Comparison of ENCODE assay signal across 17 mouse cellular contexts in genomic region chr11:114072644-114073043, GRCm38 (mm10). TPM values are rescaled to one million over a fixed set of nuclear protein-coding genes. Genes with fewer than 3 reads are reported as not detected.
DNase-seq lines count a peak whose midpoint lies in the region; ATAC-seq and TF ChIP-seq lines count a peak whose summit lies in the region.
"Had no signal": no experiment of that assay in that cellular context is flagged by ENCODE, and none has a peak within 500 bp of the region (broad histone marks: within the 10 kb centered on the region; RNA-seq: fewer than 3 reads in every experiment).

No protein-coding gene starts in this region.

- H3K27ac ChIP-seq in heart, embryonic 16.5 days (ENCODE audit: low read length), result no peak overlapping the region
- H3K27ac ChIP-seq in thymus, adult 2 months (ENCODE audit: control insufficient read depth, insufficient read depth, low read length), result no peak overlapping the region
- H3K27ac ChIP-seq: embryonic facial prominence, embryonic 15.5 days; limb, embryonic 15.5 days; midbrain, embryonic 15.5 days; neural tube, embryonic 15.5 days had no signal

- ATAC-seq in CD4-positive, CD25-positive, alpha-beta regulatory T cell, adult 4 months, result no peak
- no peak for ATAC-seq in heart, embryonic 16.5 days (replicated peaks; ENCODE audit: extremely low read depth, insufficient read depth, low FRiP score)
- ATAC-seq: inflammation-experienced regulatory T-cells, adult 6 months; midbrain, embryonic 15.5 days had no signal

- peaks cover 5% of the 10 kb centered on the region; the same call in 1 of the 2 replicates for H3K9me3 ChIP-seq in heart, embryonic 16.5 days (replicated peaks; ENCODE audit: control insufficient read depth, low read length)
- H3K9me3 ChIP-seq: embryonic facial prominence, embryonic 15.5 days; limb, embryonic 15.5 days had no signal

- no peaks in the 10 kb centered on the region for H3K36me3 ChIP-seq in heart, embryonic 16.5 days (ENCODE audit: control insufficient read depth, insufficient read depth)
- H3K36me3 ChIP-seq in thymus, adult 2 months (ENCODE audit: control insufficient read depth, insufficient read depth, low read length), result no peaks in the 10 kb centered on the region
- H3K36me3 ChIP-seq: embryonic facial prominence, embryonic 15.5 days; limb, embryonic 15.5 days; midbrain, embryonic 15.5 days; neural tube, embryonic 15.5 days had no signal

- 0 out of 2 replicates have a peak, but pooled peaks cover 2% of the 10 kb centered on the region for H3K4me1 ChIP-seq in heart, embryonic 16.5 days (ENCODE audit: control insufficient read depth, insufficient read depth, low read length)
- H3K4me1 ChIP-seq in thymus, adult 2 months (replicated peaks; ENCODE audit: control insufficient read depth, insufficient read depth, low read length), result no peaks in the 10 kb centered on the region

- peaks cover 8% of the 10 kb centered on the region for H3K27me3 ChIP-seq in heart, embryonic 16.5 days (ENCODE audit: control insufficient read depth, insufficient read depth, low read length)
- 0 out of 2 replicates have a peak, but pooled peaks cover 3% of the 10 kb centered on the region for H3K27me3 ChIP-seq in thymus, adult 2 months (ENCODE audit: control insufficient read depth, insufficient read depth, low read length)
- H3K27me3 ChIP-seq: neural tube, embryonic 15.5 days had no signal

- no peak for TF ChIP-seq CTCF in thymus, adult 2 months (IDR thresholded peaks at IDR 0.05; ENCODE audit: borderline replicate concordance, control insufficient read depth, extremely low read depth, insufficient read depth, low read length, poor library complexity)

- H3K9ac ChIP-seq in heart, embryonic 16.5 days (ENCODE audit: low read length), result no peak overlapping the region
- H3K9ac ChIP-seq: embryonic facial prominence, embryonic 15.5 days; limb, embryonic 15.5 days; midbrain, embryonic 15.5 days; neural tube, embryonic 15.5 days had no signal

- peak overlapping the region; percentile 42; the same call in 1 of the 2 replicates for H3K4me2 ChIP-seq in heart, embryonic 16.5 days (ENCODE audit: low read depth, low read length)
- H3K4me2 ChIP-seq: embryonic facial prominence, embryonic 15.5 days; limb, embryonic 15.5 days; midbrain, embryonic 15.5 days; neural tube, embryonic 15.5 days had no signal

- H3K4me3 ChIP-seq in heart, embryonic 16.5 days (ENCODE audit: low read length), result no peak overlapping the region
- peak overlapping the region; percentile 26; the same call in 1 of the 2 replicates for H3K4me3 ChIP-seq in thymus, adult 2 months (ENCODE audit: control insufficient read depth, insufficient read depth, low read length)
- H3K4me3 ChIP-seq: embryonic facial prominence, embryonic 15.5 days; limb, embryonic 15.5 days; midbrain, embryonic 15.5 days; neural tube, embryonic 15.5 days had no signal

- WGBS in heart, embryonic 16.5 days, result 67% methylated on average over 10 of the region's 10 CpGs
- WGBS in thymus, adult 2 months, result 76% methylated on average over 10 of the region's 10 CpGs

- peak; percentile 7 for DNase-seq in CD4-positive, CD25-positive, alpha-beta regulatory T cell, adult 2 months (ENCODE audit: low read depth, low spot score)
- DNase-seq in heart, adult 18-20 months, result no peak
- DNase-seq in thymus, adult 2 months, result no peak
- no peak for DNase-seq in thymus, postnatal 0 days (ENCODE audit: low spot score)
- DNase-seq in cerebellum, adult 8-10 months, result no peak
- DNase-seq in adrenal gland, postnatal 10 days, result no peak
- DNase-seq: cerebellum, adult 11-12 months; cerebellum, postnatal 36 days; kidney, adult 8-10 months had no signal

- no peak for TF ChIP-seq POLR2A in thymus, adult 2 months (IDR thresholded peaks at IDR 0.05; ENCODE audit: control insufficient read depth, extremely low read depth, insufficient read depth, low read length, poor library complexity)

RNA-seq across cellular contexts. Expression of gene Sdk2, which starts 5.8 kb away (rescaled TPM):
- under 1 TPM in 1 of 2 experiments, not detected in 1; 0.13 TPM for polyA plus RNA-seq in CD4-positive, CD25-positive, alpha-beta regulatory T cell, adult 4 months (2017; shearing (Covaris generic))
- 1.1 and 2.1 TPM in 2 replicates for polyA plus RNA-seq in heart, embryonic 16.5 days (2015; fragmentation: Nextera tagmentation; extraction: Ambion mirVana)
- total RNA-seq in heart, adult 18-20 months (2021), result 1 to 10 TPM; 1.7 to 1.9 TPM
- polyA plus RNA-seq in thymus, adult 2 months (2012; rRNA removed), result 1.4 and 1.5 TPM in 2 replicates
- polyA plus RNA-seq in thymus, postnatal 0 days (2015; fragmentation: Nextera tagmentation; extraction: Ambion mirVana), result 0.49 and 0.60 TPM in 2 replicates
- 1 to 10 TPM; 4.9 to 5.4 TPM for total RNA-seq in adrenal gland, postnatal 10 days (2021)
- total RNA-seq: megakaryocyte-erythroid progenitor cell, adult 5-6 weeks had no signal
